Mouse (Mus musculus): ENCODE results near the gene Dusp16.
"Not testable (repeated sequence)": the region's sequence is repeated elsewhere in the genome, so short reads cannot be mapped to it uniquely, and the experiment has no call there.

Dusp16 gene

GRCm38 (mm10) chr6:134696146-134696545 lies 96.3 kb downstream of the Dusp16 start:
- peak; percentile 37 to 40 for DNase-seq

GRCm38 (mm10) chr6:134695625-134696024 lies 96.8 kb downstream of the Dusp16 start:
- DNase-seq: peak; percentile 46 to 60

GRCm38 (mm10) chr6:134694988-134695387 lies 97.4 kb downstream of the Dusp16 start:
- DNase-seq: no peak

- no peak for DNase-seq
Observed at GRCm38 (mm10) chr6:134694498-134694897, 97.9 kb downstream of the Dusp16 start.

GRCm38 (mm10) chr6:134685515-134685914 lies 106.9 kb downstream of the Dusp16 start:
- DNase-seq: no peak

- DNase-seq: no peak
Observed at GRCm38 (mm10) chr6:134685040-134685439, 107.4 kb downstream of the Dusp16 start.

GRCm38 (mm10) chr6:134684354-134684915 lies 108.0 kb downstream of the Dusp16 start:
- DNase-seq: no peak

GRCm38 (mm10) chr6:134679330-134679729 lies 113.1 kb downstream of the Dusp16 start:
- DNase-seq: not testable (repeated sequence)

- no peak for DNase-seq
Observed at GRCm38 (mm10) chr6:134678037-134678436, 114.4 kb downstream of the Dusp16 start.

GRCm38 (mm10) chr6:134677504-134677903 lies 114.9 kb downstream of the Dusp16 start:
- no peak for DNase-seq

- DNase-seq: peak; percentile 28 to 43
Observed at GRCm38 (mm10) chr6:134673712-134674111, 118.7 kb downstream of the Dusp16 start.

- peak; percentile 14 to 42 for DNase-seq
Observed at GRCm38 (mm10) chr6:134670881-134671411, 121.5 kb downstream of the Dusp16 start.

GRCm38 (mm10) chr6:134669179-134669865 lies 123.1 kb downstream of the Dusp16 start:
- DNase-seq: peak in 1 of 2 experiments; percentile 7

GRCm38 (mm10) chr6:134668519-134668918 lies 123.9 kb downstream of the Dusp16 start:
- DNase-seq: no peak

GRCm38 (mm10) chr6:134665817-134666216 lies 126.6 kb downstream of the Dusp16 start:
- DNase-seq: peak in 1 of 2 experiments; percentile 35
